Mouse (Mus musculus) common myeloid progenitor, adult 5-6 weeks (primary cell): ENCODE results near the gene Gna15. TPM values are rescaled to one million over a fixed set of nuclear protein-coding genes. Genes with fewer than 3 reads are reported as not detected.

ENCODE experiments used
- ATAC-seq: replicated peaks from 2 replicates; pipeline ENCODE4 v1.8.0; 2016; ENCODE audit warnings: low read depth, mild to moderate bottlenecking, moderate TSS enrichment, inconsistent platforms; ENCODE audit not compliant: poor library complexity, severe bottlenecking
- total RNA-seq: library from RNA; stranded (forward); fragments of 200-1000, 187-1606 nt; gene quantifications from 2 replicates; pipeline ENCODE4 v1.2.3, GENCODE M21; 2017

The Gna15 gene
- total RNA-seq, 1 experiment from 2014 or later = 39.1 TPM

- no peak for ATAC-seq
Measured at GRCm38 (mm10) chr10:81474461-81474860, 49.6 kb downstream of the Gna15 start.

GRCm38 (mm10) chr10:81473003-81473451 is 51.0 kb downstream of the Gna15 start:
- ATAC-seq = no peak

DNA sequence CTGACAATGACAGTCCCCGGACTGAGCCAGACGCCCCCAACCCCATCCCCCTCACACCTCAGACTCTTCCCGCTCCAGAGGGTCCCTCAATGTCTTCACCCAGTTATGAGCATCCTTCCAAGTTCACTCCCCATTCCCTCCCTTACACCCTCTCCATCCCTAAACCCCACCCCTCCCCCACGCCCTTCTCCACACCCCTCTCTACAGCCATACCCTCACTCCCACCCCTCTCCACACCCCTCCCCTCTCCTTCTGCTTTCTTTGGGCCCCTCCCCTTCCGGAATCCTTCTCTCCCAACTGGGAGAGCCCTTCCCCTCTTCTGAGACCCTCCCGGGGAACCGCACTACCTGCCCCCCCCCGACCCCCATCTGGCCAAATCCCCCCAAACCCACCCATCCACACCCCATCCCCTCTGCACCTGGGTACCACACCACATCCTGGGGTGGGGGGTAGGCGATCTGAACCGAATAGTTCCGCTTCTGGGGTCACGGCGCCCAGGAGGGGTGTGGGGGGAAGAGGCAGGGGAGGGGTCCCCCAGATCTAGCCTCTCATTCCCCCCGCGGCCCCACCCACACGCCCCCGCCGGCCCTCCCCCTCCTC is 51.5 kb downstream of the Gna15 start:
- no peak for ATAC-seq

DNA sequence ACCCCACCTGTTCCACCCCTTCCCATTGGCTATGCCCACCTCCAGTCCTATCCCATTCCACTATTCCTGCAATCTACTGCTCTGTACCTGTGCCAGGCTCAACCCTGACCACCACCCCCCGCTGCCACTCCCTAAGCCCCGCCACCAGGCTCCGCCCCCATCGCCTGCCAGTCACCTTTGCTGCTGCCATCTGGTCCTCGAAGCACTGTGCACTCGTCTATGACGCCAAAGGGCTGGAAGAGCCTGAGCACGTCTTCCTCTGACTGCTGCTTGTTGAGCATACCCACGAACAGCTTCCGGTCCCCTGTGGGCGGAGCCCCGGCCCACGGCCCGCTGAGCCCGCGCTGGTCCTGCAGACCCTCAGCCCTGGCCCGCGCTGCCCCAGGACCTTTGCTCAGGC is 53.6 kb downstream of the Gna15 start:
- ATAC-seq = no peak

DNA sequence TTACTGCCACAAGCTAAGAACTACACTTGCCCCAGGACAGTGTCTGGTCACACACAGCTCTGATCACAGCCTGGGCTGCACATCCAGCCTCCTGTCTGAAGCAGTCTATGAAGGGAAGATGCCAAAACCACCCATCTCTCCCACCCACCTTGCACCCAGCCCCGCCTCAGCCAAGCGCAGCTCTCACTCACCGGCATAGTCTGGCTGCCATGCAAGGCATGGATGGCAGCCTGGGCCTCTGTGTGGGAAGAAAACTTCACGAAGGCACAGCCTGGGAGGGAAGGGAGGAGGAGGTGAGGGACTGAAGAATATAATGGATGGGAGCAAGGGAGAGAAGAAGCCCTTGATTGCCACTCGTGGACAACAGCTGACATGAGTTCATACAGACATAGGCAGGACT is 54.8 kb downstream of the Gna15 start:
- no peak for ATAC-seq

DNA sequence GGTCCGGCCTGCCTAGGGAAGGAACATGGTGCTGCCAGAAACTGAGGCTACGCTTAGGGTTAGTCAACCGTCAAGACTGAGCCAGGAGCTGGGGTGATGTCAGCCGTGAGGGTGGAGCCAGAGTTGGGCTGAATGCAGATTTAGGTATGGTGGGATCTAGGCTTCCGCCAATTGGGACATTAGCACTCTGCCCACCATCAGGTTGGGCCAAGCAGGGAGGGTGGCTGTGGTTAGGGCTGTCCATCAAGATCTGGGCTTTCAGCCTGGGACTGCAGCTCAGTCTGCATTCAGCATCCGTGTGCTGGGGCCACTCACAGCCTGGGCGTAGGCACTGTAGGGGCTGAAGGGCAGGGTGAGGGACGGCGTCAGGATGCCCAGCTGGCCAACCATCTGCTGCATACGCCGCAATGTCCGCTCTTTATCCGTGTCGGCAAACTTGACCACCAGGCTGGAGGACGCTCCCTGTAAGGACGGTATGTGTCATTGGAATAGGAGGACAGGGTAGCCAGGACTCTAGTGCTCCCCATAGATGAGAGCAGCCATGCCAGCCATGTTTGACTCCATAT is 56.3 kb downstream of the Gna15 start:
- ATAC-seq = no peak

DNA sequence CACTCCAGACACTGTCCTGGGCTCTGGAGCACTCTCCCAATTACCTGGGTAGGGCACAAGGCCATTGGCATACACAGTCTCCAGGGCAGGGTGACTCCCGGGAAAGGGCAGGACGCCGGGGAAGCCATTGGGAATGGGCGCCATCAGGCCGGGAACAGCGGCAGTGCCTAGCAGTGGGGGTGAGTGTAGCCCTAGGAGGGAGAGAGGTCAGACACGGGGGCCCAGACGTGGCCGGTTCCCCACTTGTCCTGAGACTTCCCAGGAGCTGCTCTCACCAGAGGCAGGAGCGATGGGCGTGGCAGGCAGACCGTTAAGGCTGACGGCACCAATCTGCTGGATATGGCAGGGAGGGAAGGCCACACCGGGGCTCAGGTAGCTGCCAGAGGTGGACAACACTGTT is 57.1 kb downstream of the Gna15 start:
- no peak for ATAC-seq

GRCm38 (mm10) chr10:81466066-81466465 is 58.0 kb downstream of the Gna15 start:
- no peak for ATAC-seq

GRCm38 (mm10) chr10:81465265-81465645 is 58.8 kb downstream of the Gna15 start:
- ATAC-seq = peak; percentile 20; the same call in 1 of the 2 replicates

- peak; percentile 73 for ATAC-seq
Measured at GRCm38 (mm10) chr10:81464405-81465264, 59.4 kb downstream of the Gna15 start.

- no peak for ATAC-seq
Measured at GRCm38 (mm10) chr10:81463531-81463930, 60.5 kb downstream of the Gna15 start.

GRCm38 (mm10) chr10:81462917-81463316 is 61.1 kb downstream of the Gna15 start:
- ATAC-seq = no peak

DNA sequence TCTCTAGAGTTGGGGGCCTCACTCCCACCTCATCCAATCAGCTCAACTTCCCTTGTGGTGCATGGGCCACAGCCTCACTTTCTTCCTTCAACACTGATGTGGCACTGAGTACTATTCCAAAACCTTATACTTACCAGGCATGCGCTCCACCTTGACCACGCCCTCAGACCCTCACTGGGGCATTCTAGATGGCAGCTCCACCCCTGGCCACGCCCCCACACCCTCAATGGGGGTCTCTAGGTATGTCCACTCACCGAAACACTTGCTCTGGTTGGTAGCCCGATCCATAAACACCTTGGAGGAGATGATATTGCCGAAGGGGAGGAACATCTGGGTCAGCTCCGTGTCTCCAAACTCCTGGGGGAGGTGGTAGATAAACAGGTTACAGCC is 61.6 kb downstream of the Gna15 start:
- no peak for ATAC-seq

DNA sequence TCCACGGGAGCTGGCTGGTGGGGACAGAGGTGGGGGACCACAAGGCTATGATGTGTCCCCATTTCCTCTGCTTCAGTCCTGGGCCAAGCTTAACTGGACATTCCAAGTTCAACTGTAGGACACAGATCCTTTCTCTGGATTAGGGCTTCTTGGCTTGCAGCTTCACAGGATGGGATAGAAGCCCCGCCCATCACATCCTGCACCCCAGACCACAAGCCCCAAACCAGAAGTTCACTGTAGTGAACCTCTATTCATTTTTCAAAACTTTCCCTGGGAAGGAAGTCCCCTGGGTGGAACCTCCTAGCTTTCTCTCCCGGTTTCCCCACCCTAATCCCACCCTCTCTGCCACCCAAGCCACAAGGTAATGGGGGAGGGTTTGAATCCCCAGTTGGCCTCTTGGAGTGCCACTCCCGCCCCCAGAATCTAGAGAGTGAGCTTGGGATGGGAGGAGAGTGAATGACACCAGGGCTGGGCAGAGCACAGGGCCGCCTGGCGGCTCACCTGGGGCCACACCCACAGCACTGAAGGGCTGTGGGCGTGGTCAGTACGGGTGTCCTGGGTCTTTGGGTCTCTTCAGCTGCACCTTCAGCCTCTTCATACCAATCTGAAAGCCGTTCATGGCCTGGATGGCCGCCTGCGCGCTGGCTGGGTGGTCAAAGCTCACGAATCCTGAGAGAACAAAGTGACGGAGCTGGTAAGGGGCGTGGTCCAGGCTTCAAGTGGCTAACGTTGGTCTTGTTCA is 62.2 kb downstream of the Gna15 start:
- no peak; the same call in 1 of the 2 replicates for ATAC-seq

DNA sequence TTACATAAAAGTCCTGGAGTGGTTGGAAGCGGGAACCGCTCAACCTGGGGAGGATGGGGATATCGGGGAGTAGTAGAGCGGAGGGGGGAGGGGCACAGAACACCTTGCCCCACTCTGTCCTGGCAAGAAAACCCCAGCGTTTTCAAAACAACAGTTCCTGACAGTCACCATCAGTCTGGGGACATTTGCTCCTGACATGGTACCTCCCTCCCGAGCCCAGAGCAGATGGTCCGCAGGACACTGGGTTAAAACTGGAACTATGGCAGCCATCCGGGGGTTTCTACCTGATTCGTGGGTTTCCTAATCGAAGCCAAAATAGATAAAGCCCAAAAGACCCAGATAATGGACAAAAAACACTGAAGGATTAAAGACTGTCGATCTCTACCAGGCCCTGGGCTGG is 63.1 kb downstream of the Gna15 start:
- no peak for ATAC-seq

DNA sequence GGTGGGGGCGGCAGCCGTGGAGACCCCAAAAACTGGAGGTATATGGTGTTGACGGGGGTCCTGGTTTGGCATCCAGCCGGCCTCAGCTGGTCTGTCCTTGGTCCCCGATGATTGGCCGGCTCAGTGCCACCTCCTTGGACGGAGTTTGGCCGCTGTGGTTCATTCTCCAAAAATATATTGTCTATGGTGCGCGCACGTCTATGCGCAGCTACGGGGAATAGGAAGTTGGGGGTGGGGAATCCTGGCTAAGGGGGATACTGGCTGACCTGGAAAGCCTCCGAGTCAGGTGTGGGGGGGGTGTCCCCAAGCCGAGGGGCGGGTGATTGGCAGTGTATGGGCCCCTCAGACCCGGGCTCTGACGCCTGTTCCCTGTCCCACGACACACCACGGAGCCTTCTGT is 63.6 kb downstream of the Gna15 start:
- ATAC-seq = no peak

GRCm38 (mm10) chr10:81459399-81459798 is 64.6 kb downstream of the Gna15 start:
- ATAC-seq = no peak

DNA sequence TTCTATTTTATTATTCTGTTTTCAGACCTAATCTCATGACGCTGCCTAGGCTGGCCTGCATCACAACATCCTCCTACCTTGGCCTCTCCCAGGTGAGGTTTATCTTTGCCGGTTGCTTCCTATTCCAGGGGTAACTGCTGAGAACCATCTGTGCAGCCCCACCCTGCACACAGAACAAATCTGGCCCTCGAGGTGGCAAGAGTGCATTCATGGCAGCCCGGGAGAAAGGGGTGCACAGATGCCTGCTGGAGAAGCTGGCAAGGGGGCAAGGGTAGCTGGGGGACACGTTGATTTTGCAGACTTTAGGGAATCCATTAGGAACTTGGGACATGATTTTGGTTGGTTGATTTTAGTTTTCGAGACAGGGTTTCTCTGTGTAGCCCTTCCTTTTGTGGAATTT is 65.8 kb downstream of the Gna15 start:
- no peak for ATAC-seq

DNA sequence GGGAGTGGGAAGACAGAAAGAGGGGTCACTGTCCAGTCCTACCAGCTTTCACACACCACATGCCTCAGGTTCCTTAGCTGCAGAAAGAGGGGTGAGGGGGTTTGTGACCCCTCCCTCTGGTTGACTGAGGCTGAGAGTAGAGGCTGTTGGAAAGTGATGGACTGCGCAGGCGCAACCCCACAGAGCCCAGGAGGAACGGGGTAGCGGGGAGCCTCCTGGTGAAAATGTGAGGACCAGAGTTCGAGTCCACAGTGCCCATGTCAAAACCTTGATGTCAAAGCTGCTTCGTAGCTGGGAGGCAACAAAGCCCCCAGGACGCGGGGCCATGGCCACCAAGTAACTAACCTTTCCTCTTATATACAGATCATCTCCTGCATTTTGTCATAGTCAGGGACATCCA is 66.4 kb downstream of the Gna15 start:
- no peak for ATAC-seq

- ATAC-seq = peak; percentile 59
Measured at GRCm38 (mm10) chr10:81456983-81457563, 67.0 kb downstream of the Gna15 start.
